Comparison of ENCODE assay signal across 10 mouse cellular contexts in the genomic region with DNA sequence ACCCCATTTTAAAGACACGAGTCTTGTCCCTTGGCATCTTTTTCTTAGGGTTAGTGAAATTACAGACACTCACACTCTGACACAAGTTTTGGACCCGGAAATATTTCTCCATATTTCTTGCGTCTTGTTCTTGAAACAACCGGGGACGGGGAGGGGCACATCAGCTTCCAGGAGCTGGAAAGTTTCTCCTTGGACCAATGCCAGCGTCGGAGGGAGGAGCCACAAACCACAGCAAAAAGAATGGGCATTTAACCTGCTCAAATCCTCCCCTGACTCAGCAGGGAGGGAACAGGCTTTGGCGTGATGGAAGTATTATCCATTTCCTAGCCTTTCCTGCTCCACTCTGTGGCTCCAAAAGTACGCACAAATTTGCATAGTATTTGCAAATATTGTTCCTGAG. TPM values are rescaled to one million over a fixed set of nuclear protein-coding genes. Genes with fewer than 3 reads are reported as not detected.
DNase-seq lines count a peak whose midpoint lies in the region; ATAC-seq and TF ChIP-seq lines count a peak whose summit lies in the region.
"Had no signal": no experiment of that assay in that cellular context is flagged by ENCODE, and none has a peak within 500 bp of the region (broad histone marks: within the 10 kb centered on the region; RNA-seq: fewer than 3 reads in every experiment).

No protein-coding gene starts in this region.

- no peak for ATAC-seq in hindbrain, embryonic 14.5 days (ENCODE audit: low FRiP score)
- ATAC-seq in hindbrain, embryonic 16.5 days = no peak
- peak; percentile 46 for ATAC-seq in lung, postnatal 0 days
- ATAC-seq in midbrain, embryonic 13.5 days = no peak
- no peak for ATAC-seq in erythroid progenitor cell, adult 5-6 weeks (replicated peaks; ENCODE audit: low FRiP score, poor library complexity, severe bottlenecking)

- WGBS in hindbrain, embryonic 14.5 days = 46% methylated on average over 9 of the region's 9 CpGs
- 49% methylated on average over 9 of the region's 9 CpGs for WGBS in hindbrain, embryonic 16.5 days
- WGBS in lung, postnatal 0 days = 15% methylated on average over 9 of the region's 9 CpGs
- 40% methylated on average over 9 of the region's 9 CpGs for WGBS in midbrain, embryonic 13.5 days

- DNase-seq in hindbrain, embryonic 14.5 days (ENCODE audit: low spot score) = peak; percentile 33
- peak; percentile 73 for DNase-seq in NIH3T3 (ENCODE audit: low read depth)
- peak; percentile 8 to 9 for DNase-seq in heart, adult 9 months (ENCODE audit: low spot score in 2 of 2)
- DNase-seq in lung, postnatal 0 days (ENCODE audit: low spot score) = peak; percentile 80
- no peak for DNase-seq in embryo, embryonic 9.5 days (ENCODE audit: extremely low spot score)

- H3K4me3 ChIP-seq in hindbrain, embryonic 14.5 days (replicated peaks; ENCODE audit: low read length) = no peak overlapping the region
- H3K4me3 ChIP-seq in hindbrain, embryonic 16.5 days (ENCODE audit: low read length) = no peak overlapping the region
- no peak overlapping the region for H3K4me3 ChIP-seq in lung, postnatal 0 days (ENCODE audit: low read depth, low read length)
- no peak overlapping the region for H3K4me3 ChIP-seq in midbrain, embryonic 13.5 days (replicated peaks)
- H3K4me3 ChIP-seq: embryonic facial prominence, embryonic 15.5 days; neural tube, embryonic 13.5 days had no signal

- no peaks in the 10 kb centered on the region for H3K9me3 ChIP-seq in hindbrain, embryonic 14.5 days (ENCODE audit: control insufficient read depth, low read length)
- no peaks in the 10 kb centered on the region for H3K9me3 ChIP-seq in hindbrain, embryonic 16.5 days (ENCODE audit: control insufficient read depth, low read length)
- H3K9me3 ChIP-seq in lung, postnatal 0 days (ENCODE audit: low read length) = no peaks in the 10 kb centered on the region
- no peaks in the 10 kb centered on the region for H3K9me3 ChIP-seq in midbrain, embryonic 13.5 days
- H3K9me3 ChIP-seq: embryonic facial prominence, embryonic 15.5 days; neural tube, embryonic 13.5 days had no signal

- H3K9ac ChIP-seq in hindbrain, embryonic 14.5 days = no peak overlapping the region
- H3K9ac ChIP-seq in hindbrain, embryonic 16.5 days (ENCODE audit: low read depth, low read length) = no peak overlapping the region
- no peak overlapping the region for H3K9ac ChIP-seq in lung, postnatal 0 days (replicated peaks; ENCODE audit: low read depth)
- no peak overlapping the region for H3K9ac ChIP-seq in midbrain, embryonic 13.5 days (replicated peaks)
- H3K9ac ChIP-seq: embryonic facial prominence, embryonic 15.5 days; neural tube, embryonic 13.5 days had no signal

- no peak overlapping the region for H3K27ac ChIP-seq in hindbrain, embryonic 14.5 days
- H3K27ac ChIP-seq in hindbrain, embryonic 16.5 days (ENCODE audit: low read depth, low read length) = no peak overlapping the region
- H3K27ac ChIP-seq in lung, postnatal 0 days (ENCODE audit: low read length) = 0 out of 2 replicates have a peak overlapping the region, but pooled peaks have one; percentile 3
- no peak overlapping the region for H3K27ac ChIP-seq in midbrain, embryonic 13.5 days
- H3K27ac ChIP-seq: embryonic facial prominence, embryonic 15.5 days; neural tube, embryonic 13.5 days had no signal

- no peaks in the 10 kb centered on the region for H3K27me3 ChIP-seq in hindbrain, embryonic 14.5 days (ENCODE audit: control insufficient read depth, insufficient read depth, low read length)
- no peaks in the 10 kb centered on the region for H3K27me3 ChIP-seq in hindbrain, embryonic 16.5 days (replicated peaks; ENCODE audit: control insufficient read depth, insufficient read depth, low read length)
- no peaks in the 10 kb centered on the region for H3K27me3 ChIP-seq in lung, postnatal 0 days (replicated peaks; ENCODE audit: insufficient read depth, low read length)
- no peaks in the 10 kb centered on the region for H3K27me3 ChIP-seq in midbrain, embryonic 13.5 days
- H3K27me3 ChIP-seq: embryonic facial prominence, embryonic 15.5 days; neural tube, embryonic 13.5 days had no signal

- no peaks in the 10 kb centered on the region for H3K4me1 ChIP-seq in hindbrain, embryonic 14.5 days (replicated peaks; ENCODE audit: control insufficient read depth, insufficient read depth, low read length)
- no peaks in the 10 kb centered on the region for H3K4me1 ChIP-seq in hindbrain, embryonic 16.5 days (ENCODE audit: control insufficient read depth, insufficient read depth, low read depth, low read length)
- peaks cover 10% of the 10 kb centered on the region; the same call in 1 of the 2 replicates for H3K4me1 ChIP-seq in lung, postnatal 0 days (ENCODE audit: insufficient read depth, low read depth, low read length)
- H3K4me1 ChIP-seq in midbrain, embryonic 13.5 days (replicated peaks) = no peaks in the 10 kb centered on the region
- H3K4me1 ChIP-seq: neural tube, embryonic 13.5 days had no signal

- H3K4me2 ChIP-seq in hindbrain, embryonic 14.5 days (replicated peaks) = no peak overlapping the region
- no peak overlapping the region for H3K4me2 ChIP-seq in hindbrain, embryonic 16.5 days (ENCODE audit: low read length)
- H3K4me2 ChIP-seq in lung, postnatal 0 days (replicated peaks; ENCODE audit: low read depth, low read length) = no peak overlapping the region
- H3K4me2 ChIP-seq in midbrain, embryonic 13.5 days (replicated peaks) = no peak overlapping the region
- H3K4me2 ChIP-seq: embryonic facial prominence, embryonic 15.5 days; neural tube, embryonic 13.5 days had no signal

- no peaks in the 10 kb centered on the region for H3K36me3 ChIP-seq in hindbrain, embryonic 14.5 days (replicated peaks; ENCODE audit: control insufficient read depth, insufficient read depth)
- no peaks in the 10 kb centered on the region for H3K36me3 ChIP-seq in hindbrain, embryonic 16.5 days (ENCODE audit: control insufficient read depth, insufficient read depth, low read length)
- no peaks in the 10 kb centered on the region for H3K36me3 ChIP-seq in lung, postnatal 0 days (ENCODE audit: insufficient read depth, low read length)
- H3K36me3 ChIP-seq in midbrain, embryonic 13.5 days = no peaks in the 10 kb centered on the region
- H3K36me3 ChIP-seq: embryonic facial prominence, embryonic 15.5 days; neural tube, embryonic 13.5 days had no signal

- peak; percentile 35; the same call in 1 of the 2 replicates for TF ChIP-seq EP300 in lung, postnatal 0 days (IDR thresholded peaks at IDR 0.05)

- no peak for TF ChIP-seq CTCF in lung, postnatal 0 days (IDR thresholded peaks at IDR 0.05)

RNA-seq across cellular contexts. Expression of gene Susd1, which starts 19.5 kb away (rescaled TPM):
- polyA plus RNA-seq in hindbrain, embryonic 14.5 days (2014; fragmentation: Nextera tagmentation; extraction: Ambion mirVana) = 1.2 and 1.4 TPM in 2 replicates
- polyA plus RNA-seq in hindbrain, embryonic 16.5 days (2015; fragmentation: Nextera tagmentation; extraction: Ambion mirVana) = 2.1 and 2.2 TPM in 2 replicates
- polyA plus RNA-seq in lung, postnatal 0 days (2015; fragmentation: Nextera tagmentation; extraction: Ambion mirVana) = 1.6 and 2.0 TPM in 2 replicates
- 1.1 and 1.4 TPM in 2 replicates for polyA plus RNA-seq in midbrain, embryonic 13.5 days (2015; fragmentation: Nextera tagmentation; extraction: Ambion mirVana)
- total RNA-seq in erythroid progenitor cell, adult 5-6 weeks (2015; ENCODE audit: low replicate concordance) = 17.7 and 42.8 TPM in 2 replicates
- 23.1 and 24.7 TPM in 2 replicates for total RNA-seq in erythroid progenitor cell, adult 5-6 weeks (2017; ENCODE audit: low replicate concordance)
